11 mouse cellular contexts compared by ENCODE assay signal in the genomic region with DNA sequence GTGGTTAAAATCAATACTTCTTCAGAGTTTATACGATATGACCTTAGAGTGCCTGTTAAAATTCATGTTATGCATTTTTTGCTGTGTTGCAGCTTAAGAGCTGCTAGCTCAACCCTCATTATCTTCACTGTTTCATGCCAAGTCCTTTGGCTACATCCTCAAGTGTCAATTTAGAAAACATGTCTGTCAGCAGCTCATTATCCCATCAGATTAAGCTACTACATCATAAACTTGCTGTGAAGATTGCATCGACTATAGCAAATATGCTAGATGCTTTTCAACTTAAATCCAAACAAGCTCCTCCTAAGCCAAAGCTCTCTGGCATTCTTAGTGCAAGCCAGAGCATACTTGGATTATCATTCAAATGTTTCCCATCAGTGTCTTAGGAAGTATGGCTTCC.
"Had no signal": no experiment of that assay in that cellular context is flagged by ENCODE, and none has a peak within 500 bp of the region (broad histone marks: within the 10 kb centered on the region; RNA-seq: fewer than 3 reads in every experiment).

No protein-coding gene starts in this region.

- DNase-seq: kidney, adult 18-20 months; kidney, postnatal 10 days; kidney, postnatal 4 days; liver; liver, embryonic 13.5 days; liver, postnatal 0 days; lung, postnatal 36 days; right cerebral cortex, postnatal 14 days; thymus, postnatal 36 days had no signal

- H3K27ac ChIP-seq: layer of hippocampus, adult 2 months; liver, embryonic 13.5 days; midbrain, embryonic 13.5 days had no signal

- H3K4me3 ChIP-seq: layer of hippocampus, adult 2 months; liver, embryonic 13.5 days; midbrain, embryonic 13.5 days had no signal

- H3K27me3 ChIP-seq: liver, embryonic 13.5 days; midbrain, embryonic 13.5 days had no signal

- H3K9ac ChIP-seq: liver, embryonic 13.5 days; liver, postnatal 0 days; midbrain, embryonic 13.5 days had no signal

- ATAC-seq: liver, postnatal 0 days; midbrain, embryonic 13.5 days had no signal

- H3K36me3 ChIP-seq: liver, embryonic 13.5 days; midbrain, embryonic 13.5 days had no signal

- H3K4me1 ChIP-seq: liver, embryonic 13.5 days; midbrain, embryonic 13.5 days had no signal

- H3K9me3 ChIP-seq: liver, embryonic 13.5 days; midbrain, embryonic 13.5 days had no signal

- H3K4me2 ChIP-seq: liver, embryonic 13.5 days; midbrain, embryonic 13.5 days had no signal
